Mouse (Mus musculus): ENCODE results near the gene Plbd2.

DNA sequence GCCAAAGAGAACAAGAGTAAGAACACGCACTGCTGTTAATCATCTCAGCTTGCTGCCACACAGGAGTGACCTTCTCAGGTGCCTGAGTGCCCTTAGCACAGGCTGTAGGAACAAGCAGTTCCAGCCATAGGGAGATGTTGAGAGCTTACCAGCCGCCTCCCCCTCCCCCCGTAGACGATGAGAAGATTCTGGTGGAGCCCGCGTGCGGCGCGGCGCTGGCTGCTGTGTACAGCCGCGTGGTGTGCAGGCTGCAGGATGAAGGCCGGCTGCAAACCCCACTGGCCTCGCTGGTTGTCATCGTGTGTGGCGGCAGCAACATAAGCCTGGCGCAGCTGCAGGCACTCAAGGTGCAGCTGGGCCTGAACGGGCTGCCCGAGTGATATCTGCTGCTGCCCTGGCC is 20.0 kb downstream of the Plbd2 start:
- TF ChIP-seq CTCF (IDR thresholded peaks at IDR 0.05; ENCODE audit: borderline replicate concordance, extremely low read depth, insufficient read depth, insufficient read length) (no peak), POLR2A (IDR thresholded peaks at IDR 0.05; ENCODE audit: borderline replicate concordance, extremely low read depth, insufficient read depth, insufficient read length, poor library complexity, severe bottlenecking) (no peak)
